Mouse (Mus musculus) midbrain, embryonic 12.5 days (tissue): ENCODE results near the gene Npy4r. TPM values are rescaled to one million over a fixed set of nuclear protein-coding genes. Genes with fewer than 3 reads are reported as not detected.

ENCODE experiments used
- ATAC-seq: fragments of 200-750 bp; cut with Nextera tagmentation; 2 replicates; pipeline ENCODE4 v1.8.0; 2017; ENCODE audit warnings: low read depth, moderate TSS enrichment, moderate library complexity; ENCODE audit not compliant: low FRiP score
- H3K27ac ChIP-seq: fragments of 300-500 bp; sonication (generic); replicated peaks from 2 replicates; pipeline ENCODE4 v1.5.1; 2016; ENCODE audit warnings: mild to moderate bottlenecking
- H3K27me3 ChIP-seq: fragments of 300-500 bp; sonication (generic); 2 replicates; pipeline ENCODE4 v1.6.1; 2016; ENCODE audit warnings: mild to moderate bottlenecking
- H3K36me3 ChIP-seq: fragments of 300-500 bp; sonication (generic); 2 replicates; pipeline ENCODE4 v1.6.1; 2016
- H3K4me1 ChIP-seq: fragments of 300-500 bp; sonication (generic); 2 replicates; pipeline ENCODE4 v1.6.1; 2016
- H3K4me2 ChIP-seq: fragments of 300-500 bp; sonication (generic); replicated peaks from 2 replicates; pipeline ENCODE4 v1.6.1; 2016; ENCODE audit warnings: mild to moderate bottlenecking, moderate library complexity
- H3K4me3 ChIP-seq: fragments of 300-500 bp; sonication (generic); 2 replicates; pipeline ENCODE4 v1.5.1; 2016; ENCODE audit warnings: mild to moderate bottlenecking
- H3K9ac ChIP-seq: fragments of 300-500 bp; sonication (generic); replicated peaks from 2 replicates; pipeline ENCODE4 v1.6.1; 2016; ENCODE audit warnings: mild to moderate bottlenecking, moderate library complexity
- H3K9me3 ChIP-seq: fragments of 300-500 bp; sonication (generic); 2 replicates; pipeline ENCODE4 v1.6.1; 2016; ENCODE audit warnings: mild to moderate bottlenecking
- WGBS: fragments of 180-500 bp; shearing (Covaris S2); methylation state at CpG from one replicate; pipeline ENCODE4 v1.1.7; 2016; 5-methylcytosine and 5-hydroxymethylcytosine counted together
- polyA plus RNA-seq: library from polyadenylated mRNA; unstranded; fragments of >200 nt; fragmentation: Nextera tagmentation; extraction: Ambion mirVana; gene quantifications from 2 replicates; pipeline ENCODE4 v1.2.1, GENCODE M21; 2016

The Npy4r gene
- not detected in 2 replicates for polyA plus RNA-seq

DNA sequence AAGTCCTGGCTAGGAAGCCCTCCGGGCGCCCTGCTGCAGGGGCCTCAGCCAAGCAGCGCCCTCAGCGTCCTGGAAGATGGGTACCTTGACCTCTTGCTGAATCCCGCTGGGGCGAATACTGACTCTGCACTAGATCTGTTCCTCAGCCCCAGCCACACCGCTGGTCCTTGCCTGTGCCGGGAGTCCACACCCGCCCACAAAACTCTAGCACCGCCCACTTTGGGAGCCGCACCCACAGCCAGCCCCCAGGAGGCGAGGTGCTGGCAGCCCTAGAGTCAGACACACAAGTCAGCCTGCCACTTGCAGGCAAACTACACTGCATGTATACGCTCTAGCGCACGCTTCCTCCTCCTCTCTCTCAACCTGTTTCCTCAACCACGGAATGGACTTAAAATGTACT lies at the start of gene Npy4r:
TSS of gene Npy4r (minus strand) at position 148 of the 400 bp plus-strand sequence.
- Histone ChIP-seq H3K9ac (no peak within 1 kb of the TSS), H3K27me3 (peaks cover 12% of the 10 kb centered on the region; the same call in 1 of the 2 replicates), H3K27ac (no peak within 1 kb of the TSS), H3K9me3 (no peaks in the 10 kb centered on the region), H3K36me3 (no peaks in the 10 kb centered on the region), H3K4me2 (peak within 1 kb of the TSS; percentile 21), H3K4me3 (no peak within 1 kb of the TSS), H3K4me1 (peaks cover 8% of the 10 kb centered on the region; the same call in 1 of the 2 replicates)
- no peak for ATAC-seq
- WGBS: 21% methylated on average over 16 of the region's 16 CpGs

GRCm38 (mm10) chr14:34201231-34202035 lies 49.1 kb upstream of the Npy4r start, which contains the start of gene Gprin2:
TSS of gene Gprin2 (minus strand) at chr14:34201653.
- H3K4me1 ChIP-seq: peaks cover 5% of the 10 kb centered on the region
- peak within 1 kb of the TSS; percentile 56 for H3K27ac ChIP-seq
- 6% methylated on average over 31 of the region's 52 CpGs for whole genome bisulfite sequencing
- peak within 1 kb of the TSS; percentile 71 for H3K9ac ChIP-seq
- peak within 1 kb of the TSS; percentile 81 for H3K4me3 ChIP-seq
- H3K36me3 ChIP-seq: no peaks in the 10 kb centered on the region
- H3K9me3 ChIP-seq: no peaks in the 10 kb centered on the region
- ATAC-seq: peak; percentile 81
- peaks cover 22% of the 10 kb centered on the region for H3K27me3 ChIP-seq
- peak within 1 kb of the TSS; percentile 94 for H3K4me2 ChIP-seq

- Histone ChIP-seq H3K4me1 (peaks cover 5% of the 10 kb centered on the region), H3K27ac (peak overlapping the region; percentile 56), H3K36me3 (no peaks in the 10 kb centered on the region), H3K4me3 (peak overlapping the region; percentile 81), H3K9ac (peak overlapping the region; percentile 71), H3K9me3 (no peaks in the 10 kb centered on the region), H3K27me3 (peaks cover 22% of the 10 kb centered on the region), H3K4me2 (peak overlapping the region; percentile 94)
- peak; percentile 81 for ATAC-seq
- 1% methylated on average over 19 of the region's 19 CpGs for WGBS
These were observed 48.5 kb upstream of the Npy4r start for GRCm38 (mm10) chr14:34200738-34201230.

- ATAC-seq: no peak
- H3K27ac ChIP-seq: no peak overlapping the region
- H3K4me1 ChIP-seq: peaks cover 5% of the 10 kb centered on the region
- H3K9ac ChIP-seq: no peak overlapping the region
- H3K36me3 ChIP-seq: 0 out of 2 replicates have a peak, but pooled peaks cover 4% of the 10 kb centered on the region
- peaks cover 18% of the 10 kb centered on the region for H3K27me3 ChIP-seq
- H3K4me3 ChIP-seq: no peak overlapping the region
- WGBS: 61% methylated on average over 4 of the region's 4 CpGs
- no peak overlapping the region for H3K4me2 ChIP-seq
- no peaks in the 10 kb centered on the region for H3K9me3 ChIP-seq
These were observed 44.4 kb upstream of the Npy4r start for GRCm38 (mm10) chr14:34196706-34197105.

DNA sequence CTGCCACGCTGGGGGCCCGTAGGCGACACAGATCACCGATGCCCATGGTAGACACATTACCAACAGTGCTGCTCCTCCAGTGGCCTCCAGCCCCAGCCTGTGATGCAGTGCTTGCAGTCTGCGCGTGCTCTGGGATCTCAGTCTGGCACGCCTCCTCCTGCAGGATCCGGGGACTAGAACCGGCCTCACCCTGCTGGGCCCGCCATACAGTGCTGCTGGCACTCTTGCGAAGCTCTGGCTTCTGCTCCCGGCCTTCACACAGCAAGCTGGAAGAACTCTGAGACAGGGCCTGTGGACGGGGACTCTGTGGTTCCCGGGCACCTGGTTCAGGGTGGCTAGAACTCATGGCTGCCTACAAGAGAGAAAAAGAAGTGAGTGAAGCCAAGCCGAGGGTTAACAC lies 43.2 kb upstream of the Npy4r start:
- H3K27ac ChIP-seq: no peak overlapping the region
- no peaks in the 10 kb centered on the region for H3K9me3 ChIP-seq
- peaks cover 13% of the 10 kb centered on the region for H3K27me3 ChIP-seq
- 88% methylated on average over 15 of the region's 15 CpGs for WGBS
- 0 out of 2 replicates have a peak, but pooled peaks cover 4% of the 10 kb centered on the region for H3K36me3 ChIP-seq
- no peak overlapping the region for H3K4me2 ChIP-seq
- peaks cover under 1% of the 10 kb centered on the region for H3K4me1 ChIP-seq
- no peak overlapping the region for H3K4me3 ChIP-seq
- H3K9ac ChIP-seq: no peak overlapping the region
- no peak for ATAC-seq

DNA sequence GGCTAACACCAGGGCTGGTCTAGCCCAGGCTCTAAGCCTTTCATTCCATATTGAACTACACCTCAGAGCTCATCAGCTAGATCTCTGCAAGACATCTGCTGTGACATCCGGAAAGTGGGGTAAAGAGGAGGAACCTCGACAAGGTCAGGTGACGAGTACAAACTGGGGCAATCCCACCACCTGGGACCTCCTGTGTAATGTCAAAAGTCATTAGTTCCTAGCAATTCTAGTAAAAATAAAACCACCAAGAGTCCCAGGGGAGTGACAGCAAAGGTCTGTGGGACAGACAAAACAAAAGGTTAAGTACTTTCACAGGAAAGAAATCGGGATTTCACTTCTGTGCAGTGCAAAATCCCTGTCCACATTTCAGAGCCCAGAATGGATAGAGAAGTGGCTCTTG lies 41.6 kb upstream of the Npy4r start:
- Histone ChIP-seq H3K4me3 (no peak overlapping the region), H3K27me3 (no peaks in the 10 kb centered on the region), H3K4me1 (no peaks in the 10 kb centered on the region), H3K9ac (no peak overlapping the region), H3K27ac (no peak overlapping the region), H3K4me2 (no peak overlapping the region), H3K9me3 (no peaks in the 10 kb centered on the region), H3K36me3 (0 out of 2 replicates have a peak, but pooled peaks cover 4% of the 10 kb centered on the region)
- 69% methylated on average over 4 of the region's 4 CpGs for WGBS
- ATAC-seq: no peak

- no peak overlapping the region for H3K27ac ChIP-seq
- H3K4me2 ChIP-seq: no peak overlapping the region
- no peak overlapping the region for H3K9ac ChIP-seq
- H3K4me1 ChIP-seq: no peaks in the 10 kb centered on the region
- no peak for ATAC-seq
- no peaks in the 10 kb centered on the region for H3K27me3 ChIP-seq
- no peak overlapping the region for H3K4me3 ChIP-seq
- 77% methylated on average over 7 of the region's 7 CpGs for WGBS
- H3K36me3 ChIP-seq: 0 out of 2 replicates have a peak, but pooled peaks cover 4% of the 10 kb centered on the region
- no peaks in the 10 kb centered on the region for H3K9me3 ChIP-seq
These were observed 38.1 kb upstream of the Npy4r start for GRCm38 (mm10) chr14:34190361-34190760.

GRCm38 (mm10) chr14:34188629-34189028 lies 36.3 kb upstream of the Npy4r start:
- no peak for ATAC-seq
- no peaks in the 10 kb centered on the region for H3K27me3 ChIP-seq
- H3K9me3 ChIP-seq: no peaks in the 10 kb centered on the region
- H3K4me1 ChIP-seq: no peaks in the 10 kb centered on the region
- no peak overlapping the region for H3K4me3 ChIP-seq
- H3K9ac ChIP-seq: no peak overlapping the region
- no peak overlapping the region for H3K4me2 ChIP-seq
- 65% methylated on average over 5 of the region's 5 CpGs for WGBS
- H3K27ac ChIP-seq: no peak overlapping the region
- H3K36me3 ChIP-seq: no peaks in the 10 kb centered on the region

- Histone ChIP-seq H3K36me3 (no peaks in the 10 kb centered on the region), H3K4me3 (no peak overlapping the region), H3K9me3 (0 out of 2 replicates have a peak, but pooled peaks cover 5% of the 10 kb centered on the region), H3K4me1 (no peaks in the 10 kb centered on the region), H3K4me2 (no peak overlapping the region), H3K27me3 (no peaks in the 10 kb centered on the region), H3K9ac (no peak overlapping the region), H3K27ac (no peak overlapping the region)
- 85% methylated on average over 1 of the region's 1 CpGs for WGBS
- ATAC-seq: no peak
These were observed 30.8 kb upstream of the Npy4r start for GRCm38 (mm10) chr14:34183101-34183500.

DNA sequence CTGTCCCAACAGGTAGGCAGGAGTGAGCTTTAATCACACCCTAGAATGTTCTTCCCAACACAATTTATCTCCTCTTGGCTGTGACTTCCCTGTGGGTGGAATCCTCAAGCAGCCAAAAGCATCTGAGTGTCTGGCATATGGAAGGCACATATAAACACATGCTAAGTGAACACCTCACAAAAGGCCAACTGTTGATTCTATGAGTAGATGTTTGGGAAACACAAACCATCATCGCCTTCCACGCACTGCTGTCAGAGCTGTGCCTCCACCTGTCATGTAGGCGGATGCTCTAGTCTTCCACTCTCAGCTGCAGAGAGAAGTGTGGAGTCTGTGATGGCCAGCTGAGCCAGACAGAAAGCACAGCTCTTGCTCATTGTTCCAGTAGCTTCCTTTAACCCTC lies 27.1 kb upstream of the Npy4r start:
- Histone ChIP-seq H3K27ac (no peak overlapping the region), H3K4me1 (no peaks in the 10 kb centered on the region), H3K36me3 (no peaks in the 10 kb centered on the region), H3K9ac (no peak overlapping the region), H3K9me3 (0 out of 2 replicates have a peak, but pooled peaks cover 5% of the 10 kb centered on the region), H3K4me2 (no peak overlapping the region), H3K4me3 (no peak overlapping the region), H3K27me3 (no peaks in the 10 kb centered on the region)
- 94% methylated on average over 3 of the region's 3 CpGs for WGBS
- ATAC-seq: no peak

DNA sequence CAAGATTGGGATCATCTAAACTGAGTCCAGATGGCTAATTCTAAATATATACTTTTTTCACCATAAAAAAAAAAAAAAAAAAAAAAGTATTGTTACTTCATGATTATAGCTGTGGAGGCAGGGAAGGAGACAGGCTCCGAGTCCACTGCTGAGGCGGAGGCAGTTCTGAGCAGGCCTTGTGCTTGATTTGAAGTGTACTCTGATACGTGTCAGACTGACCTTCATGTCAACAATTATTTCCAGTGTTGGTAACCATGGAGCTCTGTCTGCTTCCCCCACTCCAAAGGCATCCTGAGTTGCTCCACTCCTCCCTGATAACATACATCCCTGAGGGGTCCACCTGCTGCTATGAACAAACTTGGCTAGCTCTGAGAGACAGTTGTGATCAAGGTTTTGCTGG lies 18.8 kb upstream of the Npy4r start:
- H3K4me2 ChIP-seq: no peak overlapping the region

DNA sequence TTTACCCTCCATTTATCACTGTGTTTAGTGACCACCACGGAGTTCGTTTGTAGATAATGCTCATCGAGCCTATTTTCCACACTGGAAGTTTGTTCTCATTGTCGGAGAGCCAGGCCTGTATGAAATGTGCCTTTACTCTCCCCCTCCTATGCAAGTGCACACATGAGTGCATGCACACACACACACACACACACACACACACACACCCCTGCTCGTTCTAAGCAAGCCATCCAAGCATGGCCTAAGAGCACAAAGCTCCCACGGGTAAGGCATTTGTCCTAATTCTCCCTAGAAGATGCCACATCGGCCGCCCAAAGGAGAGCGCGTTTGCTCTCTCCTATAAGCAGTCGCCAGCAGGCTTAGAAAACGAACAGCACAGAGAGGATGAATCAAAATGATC lies 3.5 kb upstream of the Npy4r start:
- Histone ChIP-seq H3K9ac (no peak overlapping the region), H3K27me3 (peaks cover 12% of the 10 kb centered on the region; the same call in 1 of the 2 replicates), H3K27ac (no peak overlapping the region), H3K9me3 (no peaks in the 10 kb centered on the region), H3K4me3 (no peak overlapping the region), H3K4me1 (peaks cover 8% of the 10 kb centered on the region; the same call in 1 of the 2 replicates), H3K4me2 (no peak overlapping the region), H3K36me3 (no peaks in the 10 kb centered on the region)
- ATAC-seq: no peak
- WGBS: 58% methylated on average over 12 of the region's 12 CpGs

More for the DNA sequence above, 18.8 kb upstream of the Npy4r start:
- Histone ChIP-seq H3K9ac (no peak overlapping the region), H3K27me3 (no peaks in the 10 kb centered on the region), H3K9me3 (no peaks in the 10 kb centered on the region), H3K4me3 (no peak overlapping the region), H3K4me1 (no peaks in the 10 kb centered on the region), H3K36me3 (no peaks in the 10 kb centered on the region), H3K27ac (no peak overlapping the region)
- no peak for ATAC-seq
- 90% methylated on average over 3 of the region's 3 CpGs for WGBS
